In genomic region chr8:84738715-84739400, GRCm38 (mm10) we compare ENCODE assay signal across 9 mouse cellular contexts. TPM values are rescaled to one million over a fixed set of nuclear protein-coding genes. Genes with fewer than 3 reads are reported as not detected.
A peak's percentile ranks its signal among the peaks of the same experiment; 100 is the strongest.
DNase-seq lines count a peak whose midpoint lies in the region; ATAC-seq and TF ChIP-seq lines count a peak whose summit lies in the region.
"Had no signal": no experiment of that assay in that cellular context is flagged by ENCODE, and none has a peak within 500 bp of the region (broad histone marks: within the 10 kb centered on the region; RNA-seq: fewer than 3 reads in every experiment).

No protein-coding gene starts in this region.

- no peak for DNase-seq in limb, embryonic 14.5 days (ENCODE audit: low spot score)
- no peak for DNase-seq in embryo, embryonic 9.5 days (ENCODE audit: extremely low spot score)
- DNase-seq: adrenal gland, adult 8-10 months had no signal

- no peaks in the 10 kb centered on the region for H3K9me3 ChIP-seq in intestine, embryonic 16.5 days (ENCODE audit: control insufficient read depth, low read length)
- no peaks in the 10 kb centered on the region for H3K9me3 ChIP-seq in intestine, postnatal 0 days (ENCODE audit: control insufficient read depth)
- H3K9me3 ChIP-seq in forebrain, embryonic 12.5 days = no peaks in the 10 kb centered on the region
- no peaks in the 10 kb centered on the region for H3K9me3 ChIP-seq in limb, embryonic 14.5 days (ENCODE audit: control insufficient read depth, low read length)
- no peaks in the 10 kb centered on the region for H3K9me3 ChIP-seq in kidney, embryonic 14.5 days (ENCODE audit: control insufficient read depth, low read length)

- no peak for TF ChIP-seq POLR2A in cortical plate, adult 2 months (IDR thresholded peaks at IDR 0.05; ENCODE audit: extremely low read depth, insufficient read depth, low read length)
- no peak for TF ChIP-seq POLR2A in limb, embryonic 14.5 days (IDR thresholded peaks at IDR 0.05; ENCODE audit: borderline replicate concordance, extremely low read depth, insufficient read depth, insufficient read length)

- no peak overlapping the region for H3K4me2 ChIP-seq in intestine, embryonic 16.5 days (ENCODE audit: low read depth, low read length)
- no peak overlapping the region for H3K4me2 ChIP-seq in intestine, postnatal 0 days (replicated peaks; ENCODE audit: low read depth)
- no peak overlapping the region; the same call in 1 of the 2 replicates for H3K4me2 ChIP-seq in forebrain, embryonic 12.5 days
- peak overlapping the region; percentile 28; the same call in 1 of the 2 replicates for H3K4me2 ChIP-seq in limb, embryonic 14.5 days (replicated peaks; ENCODE audit: low read depth, low read length, severe bottlenecking)
- no peak overlapping the region for H3K4me2 ChIP-seq in kidney, embryonic 14.5 days (replicated peaks; ENCODE audit: low read depth, low read length)

- no peak overlapping the region for H3K27ac ChIP-seq in intestine, embryonic 16.5 days (ENCODE audit: low read length)
- no peak overlapping the region for H3K27ac ChIP-seq in intestine, postnatal 0 days (ENCODE audit: low read depth, low read length)
- H3K27ac ChIP-seq in cortical plate, adult 2 months (ENCODE audit: insufficient read depth, low read length) = peak overlapping the region; percentile 62; the same call in 1 of the 2 replicates
- H3K27ac ChIP-seq in forebrain, embryonic 12.5 days = peak overlapping the region; percentile 65; the same call in 1 of the 2 replicates
- H3K27ac ChIP-seq in limb, embryonic 14.5 days (replicated peaks; ENCODE audit: low read depth, low read length) = peak overlapping the region; percentile 70
- H3K27ac ChIP-seq in kidney, embryonic 14.5 days (ENCODE audit: low read depth, low read length) = no peak overlapping the region

- peak overlapping the region; percentile 38; the same call in 1 of the 2 replicates for H3K9ac ChIP-seq in intestine, embryonic 16.5 days (ENCODE audit: low read depth, low read length)
- no peak overlapping the region for H3K9ac ChIP-seq in intestine, postnatal 0 days (ENCODE audit: low read depth, low read length)
- peak overlapping the region; percentile 36 for H3K9ac ChIP-seq in forebrain, embryonic 12.5 days
- H3K9ac ChIP-seq in limb, embryonic 14.5 days (ENCODE audit: low read depth, low read length, severe bottlenecking) = peak overlapping the region; percentile 34; the same call in 1 of the 2 replicates
- no peak overlapping the region for H3K9ac ChIP-seq in kidney, embryonic 14.5 days (ENCODE audit: low read depth, low read length)

- no peak for ATAC-seq in intestine, embryonic 16.5 days
- ATAC-seq in intestine, postnatal 0 days = no peak
- no peak for ATAC-seq in forebrain, embryonic 12.5 days (ENCODE audit: low FRiP score)
- no peak for ATAC-seq in limb, embryonic 14.5 days (ENCODE audit: low FRiP score, low read depth)
- no peak for ATAC-seq in kidney, embryonic 14.5 days (ENCODE audit: low FRiP score, low TSS enrichment)
- ATAC-seq in erythroblast, adult 5-6 weeks (replicated peaks; ENCODE audit: low FRiP score, poor library complexity, severe bottlenecking) = no peak

- H3K27me3 ChIP-seq in intestine, embryonic 16.5 days (replicated peaks; ENCODE audit: control insufficient read depth, insufficient read depth, low read length) = peaks cover 10% of the 10 kb centered on the region; the same call in 1 of the 2 replicates
- peaks cover 17% of the 10 kb centered on the region for H3K27me3 ChIP-seq in intestine, postnatal 0 days (replicated peaks; ENCODE audit: control insufficient read depth, insufficient read depth, low read length)
- peaks cover 97% of the 10 kb centered on the region for H3K27me3 ChIP-seq in forebrain, embryonic 12.5 days
- no peaks in the 10 kb centered on the region for H3K27me3 ChIP-seq in limb, embryonic 14.5 days (ENCODE audit: control insufficient read depth, insufficient read depth, low read length)
- peaks cover 76% of the 10 kb centered on the region for H3K27me3 ChIP-seq in kidney, embryonic 14.5 days (ENCODE audit: control insufficient read depth, insufficient read depth, low read length)

- H3K4me1 ChIP-seq in intestine, embryonic 16.5 days (ENCODE audit: control insufficient read depth, insufficient read depth, low read length) = peaks cover 54% of the 10 kb centered on the region
- H3K4me1 ChIP-seq in intestine, postnatal 0 days (replicated peaks; ENCODE audit: control insufficient read depth, insufficient read depth, low read length) = 0 out of 2 replicates have a peak, but pooled peaks cover 4% of the 10 kb centered on the region
- peaks cover 21% of the 10 kb centered on the region for H3K4me1 ChIP-seq in cortical plate, adult 2 months (ENCODE audit: control insufficient read depth, insufficient read depth, low read length)
- peaks cover 81% of the 10 kb centered on the region for H3K4me1 ChIP-seq in forebrain, embryonic 12.5 days
- peaks cover 89% of the 10 kb centered on the region for H3K4me1 ChIP-seq in limb, embryonic 14.5 days (ENCODE audit: control insufficient read depth, insufficient read depth, low read length)
- peaks cover 42% of the 10 kb centered on the region for H3K4me1 ChIP-seq in kidney, embryonic 14.5 days (ENCODE audit: control insufficient read depth, insufficient read depth, low read length)

- H3K36me3 ChIP-seq in intestine, embryonic 16.5 days (ENCODE audit: control insufficient read depth, insufficient read depth, low read length) = no peaks in the 10 kb centered on the region
- H3K36me3 ChIP-seq in intestine, postnatal 0 days (ENCODE audit: control insufficient read depth, insufficient read depth) = no peaks in the 10 kb centered on the region
- no peaks in the 10 kb centered on the region for H3K36me3 ChIP-seq in forebrain, embryonic 12.5 days (replicated peaks)
- H3K36me3 ChIP-seq in limb, embryonic 14.5 days (ENCODE audit: control insufficient read depth, insufficient read depth, low read length) = peaks cover 10% of the 10 kb centered on the region
- H3K36me3 ChIP-seq in kidney, embryonic 14.5 days (ENCODE audit: control insufficient read depth, insufficient read depth, low read length) = no peaks in the 10 kb centered on the region

- H3K4me3 ChIP-seq in intestine, embryonic 16.5 days (ENCODE audit: low read length) = no peak overlapping the region
- H3K4me3 ChIP-seq in intestine, postnatal 0 days (ENCODE audit: low read depth, low read length) = no peak overlapping the region
- no peak overlapping the region for H3K4me3 ChIP-seq in cortical plate, adult 2 months (ENCODE audit: insufficient read depth, low read length)
- H3K4me3 ChIP-seq in forebrain, embryonic 12.5 days (replicated peaks) = no peak overlapping the region
- no peak overlapping the region for H3K4me3 ChIP-seq in limb, embryonic 14.5 days (replicated peaks; ENCODE audit: low read length)
- no peak overlapping the region for H3K4me3 ChIP-seq in kidney, embryonic 14.5 days (ENCODE audit: low read length)

- no peak for TF ChIP-seq CTCF in intestine, postnatal 0 days (IDR thresholded peaks at IDR 0.05; ENCODE audit: low read depth)
- no peak for TF ChIP-seq CTCF in cortical plate, adult 2 months (IDR thresholded peaks at IDR 0.05; ENCODE audit: extremely low read depth, insufficient read depth, low read length)

- WGBS in intestine, embryonic 16.5 days = 68% methylated on average over 10 of the region's 10 CpGs
- 80% methylated on average over 10 of the region's 10 CpGs for WGBS in intestine, postnatal 0 days
- 37% methylated on average over 10 of the region's 10 CpGs for WGBS in forebrain, embryonic 12.5 days
- 32% methylated on average over 10 of the region's 10 CpGs for WGBS in limb, embryonic 14.5 days
- WGBS in kidney, embryonic 14.5 days = 44% methylated on average over 10 of the region's 10 CpGs

RNA-seq across cellular contexts. Expression of gene G430095P16Rik, which starts 16.1 kb away (rescaled TPM):
- polyA plus RNA-seq in intestine, embryonic 16.5 days (2015; fragmentation: Nextera tagmentation; extraction: Ambion mirVana) = 2.0 and 2.6 TPM in 2 replicates
- 1.0 and 1.5 TPM in 2 replicates for polyA plus RNA-seq in intestine, postnatal 0 days (2015; fragmentation: Nextera tagmentation; extraction: Ambion mirVana)
- 0.30 and 0.42 TPM in 2 replicates for polyA plus RNA-seq in cortical plate, adult 2 months (2012; rRNA removed)
- 2.2 and 3.5 TPM in 2 replicates for polyA plus RNA-seq in forebrain, embryonic 12.5 days (2016; fragmentation: Nextera tagmentation; extraction: Ambion mirVana)
- polyA plus RNA-seq in limb, embryonic 14.5 days (2012; rRNA removed) = 4.3 and 4.8 TPM in 2 replicates
- polyA plus RNA-seq in limb, embryonic 14.5 days (2014; fragmentation: Nextera tagmentation; extraction: Ambion mirVana) = 5.7 and 6.0 TPM in 2 replicates
- 1.7 and 2.8 TPM in 2 replicates for polyA plus RNA-seq in kidney, embryonic 14.5 days (2014; fragmentation: Nextera tagmentation; extraction: Ambion mirVana)
- total RNA-seq in erythroblast, adult 5-6 weeks (2015; ENCODE audit: low replicate concordance) = 7.9 and 18.1 TPM in 2 replicates
- 3.6 and 12.9 TPM in 2 replicates for total RNA-seq in erythroblast, adult 5-6 weeks (2017; ENCODE audit: low replicate concordance)

RNA-seq across cellular contexts. Expression of gene Lyl1, which starts 37.6 kb away (rescaled TPM):
- polyA plus RNA-seq in intestine, embryonic 16.5 days (2015; fragmentation: Nextera tagmentation; extraction: Ambion mirVana) = 4.9 and 5.0 TPM in 2 replicates
- polyA plus RNA-seq in intestine, postnatal 0 days (2015; fragmentation: Nextera tagmentation; extraction: Ambion mirVana) = 3.5 and 3.9 TPM in 2 replicates
- polyA plus RNA-seq in cortical plate, adult 2 months (2012; rRNA removed) = 3.3 and 3.4 TPM in 2 replicates
- 3.1 and 3.9 TPM in 2 replicates for polyA plus RNA-seq in forebrain, embryonic 12.5 days (2016; fragmentation: Nextera tagmentation; extraction: Ambion mirVana)
- 7.1 and 7.6 TPM in 2 replicates for polyA plus RNA-seq in limb, embryonic 14.5 days (2012; rRNA removed)
- polyA plus RNA-seq in limb, embryonic 14.5 days (2014; fragmentation: Nextera tagmentation; extraction: Ambion mirVana) = 5.6 and 6.2 TPM in 2 replicates
- 6.3 and 8.9 TPM in 2 replicates for polyA plus RNA-seq in kidney, embryonic 14.5 days (2014; fragmentation: Nextera tagmentation; extraction: Ambion mirVana)
- total RNA-seq in erythroblast, adult 5-6 weeks (2015; ENCODE audit: low replicate concordance) = 37.4 and 40.3 TPM in 2 replicates
- total RNA-seq in erythroblast, adult 5-6 weeks (2017; ENCODE audit: low replicate concordance) = 43.1 and 44.2 TPM in 2 replicates

RNA-seq across cellular contexts. Expression of gene Nacc1, which starts 51.2 kb away (rescaled TPM):
- 11.0 and 14.8 TPM in 2 replicates for polyA plus RNA-seq in intestine, embryonic 16.5 days (2015; fragmentation: Nextera tagmentation; extraction: Ambion mirVana)
- polyA plus RNA-seq in intestine, postnatal 0 days (2015; fragmentation: Nextera tagmentation; extraction: Ambion mirVana) = 9.3 and 9.8 TPM in 2 replicates
- 86.5 and 86.7 TPM in 2 replicates for polyA plus RNA-seq in cortical plate, adult 2 months (2012; rRNA removed)
- 22.8 and 26.6 TPM in 2 replicates for polyA plus RNA-seq in forebrain, embryonic 12.5 days (2016; fragmentation: Nextera tagmentation; extraction: Ambion mirVana)
- polyA plus RNA-seq in limb, embryonic 14.5 days (2012; rRNA removed) = 68.8 and 86.2 TPM in 2 replicates
- 18.5 and 19.8 TPM in 2 replicates for polyA plus RNA-seq in limb, embryonic 14.5 days (2014; fragmentation: Nextera tagmentation; extraction: Ambion mirVana)
- polyA plus RNA-seq in kidney, embryonic 14.5 days (2014; fragmentation: Nextera tagmentation; extraction: Ambion mirVana) = 28.1 and 33.1 TPM in 2 replicates
- 12.7 and 19.9 TPM in 2 replicates for total RNA-seq in erythroblast, adult 5-6 weeks (2015; ENCODE audit: low replicate concordance)
- 8.2 and 13.1 TPM in 2 replicates for total RNA-seq in erythroblast, adult 5-6 weeks (2017; ENCODE audit: low replicate concordance)

RNA-seq across cellular contexts. Expression of gene Trmt1, which starts 52.8 kb away (rescaled TPM):
- polyA plus RNA-seq in intestine, embryonic 16.5 days (2015; fragmentation: Nextera tagmentation; extraction: Ambion mirVana) = 60.0 and 67.1 TPM in 2 replicates
- polyA plus RNA-seq in intestine, postnatal 0 days (2015; fragmentation: Nextera tagmentation; extraction: Ambion mirVana) = 22.3 and 23.7 TPM in 2 replicates
- 145 and 185 TPM in 2 replicates for polyA plus RNA-seq in cortical plate, adult 2 months (2012; rRNA removed)
- 55.4 and 59.6 TPM in 2 replicates for polyA plus RNA-seq in forebrain, embryonic 12.5 days (2016; fragmentation: Nextera tagmentation; extraction: Ambion mirVana)
- 144 and 158 TPM in 2 replicates for polyA plus RNA-seq in limb, embryonic 14.5 days (2012; rRNA removed)
- polyA plus RNA-seq in limb, embryonic 14.5 days (2014; fragmentation: Nextera tagmentation; extraction: Ambion mirVana) = 71.0 and 71.7 TPM in 2 replicates
- polyA plus RNA-seq in kidney, embryonic 14.5 days (2014; fragmentation: Nextera tagmentation; extraction: Ambion mirVana) = 65.4 and 82.3 TPM in 2 replicates
- 9.8 and 16.9 TPM in 2 replicates for total RNA-seq in erythroblast, adult 5-6 weeks (2015; ENCODE audit: low replicate concordance)
- total RNA-seq in erythroblast, adult 5-6 weeks (2017; ENCODE audit: low replicate concordance) = 18.3 and 21.5 TPM in 2 replicates

Comparison
In these comparisons a context has a peak if more than half of its experiments do, and no peak if none do; other contexts are left out.
1. H3K9ac ChIP-seq: peak in intestine, embryonic 16.5 days (single experiment), forebrain, embryonic 12.5 days (single experiment) and limb, embryonic 14.5 days (single experiment); none in intestine, postnatal 0 days (single experiment) and kidney, embryonic 14.5 days (single experiment).
2. H3K27ac ChIP-seq: peak in cortical plate, adult 2 months (single experiment), forebrain, embryonic 12.5 days (single experiment) and limb, embryonic 14.5 days (single experiment); none in intestine, embryonic 16.5 days (single experiment), intestine, postnatal 0 days (single experiment) and kidney, embryonic 14.5 days (single experiment).